Mouse (Mus musculus): ENCODE data around the gene Dcaf12. TPM values are rescaled to one million over a fixed set of nuclear protein-coding genes. Genes with fewer than 3 reads are reported as not detected.

Gene Dcaf12
- polyA plus RNA-seq, 1 experiment from 2014 or later: 81.0 TPM

- Histone ChIP-seq H3K4me1 (replicated peaks) (0 out of 2 replicates have a peak, but pooled peaks cover 3% of the 10 kb centered on the region), H3K27ac (no peak overlapping the region), H3K36me3 (peaks cover 68% of the 10 kb centered on the region), H3K4me3 (replicated peaks) (no peak overlapping the region), H3K27me3 (no peaks in the 10 kb centered on the region), H3K9me3 (no peaks in the 10 kb centered on the region), H3K9ac (replicated peaks) (no peak overlapping the region), H3K4me2 (replicated peaks) (no peak overlapping the region)
- no peak for ATAC-seq
- 80% methylated on average over 3 of the region's 3 CpGs for WGBS
These were observed 10.4 kb downstream of the Dcaf12 start for GRCm38 (mm10) chr4:41304302-41304701.

- Histone ChIP-seq H3K4me3 (replicated peaks) (no peak overlapping the region), H3K36me3 (peaks cover 68% of the 10 kb centered on the region), H3K4me2 (replicated peaks) (no peak overlapping the region), H3K27ac (no peak overlapping the region), H3K4me1 (replicated peaks) (0 out of 2 replicates have a peak, but pooled peaks cover 3% of the 10 kb centered on the region), H3K9ac (replicated peaks) (no peak overlapping the region), H3K27me3 (no peaks in the 10 kb centered on the region), H3K9me3 (no peaks in the 10 kb centered on the region)
- 94% methylated on average over 7 of the region's 7 CpGs for WGBS
- no peak for ATAC-seq
These were observed 11.0 kb downstream of the Dcaf12 start for GRCm38 (mm10) chr4:41303671-41304070.

- Histone ChIP-seq H3K36me3 (peaks cover 92% of the 10 kb centered on the region), H3K4me1 (replicated peaks) (no peaks in the 10 kb centered on the region), H3K27ac (no peak overlapping the region), H3K4me2 (replicated peaks) (no peak overlapping the region), H3K9me3 (no peaks in the 10 kb centered on the region), H3K9ac (replicated peaks) (no peak overlapping the region), H3K4me3 (replicated peaks) (no peak overlapping the region), H3K27me3 (no peaks in the 10 kb centered on the region)
- ATAC-seq: no peak
- WGBS: 92% methylated on average over 5 of the region's 5 CpGs
These were observed 15.7 kb downstream of the Dcaf12 start for GRCm38 (mm10) chr4:41298976-41299375.

- Histone ChIP-seq H3K36me3 (peaks cover 98% of the 10 kb centered on the region), H3K4me2 (replicated peaks) (no peak overlapping the region), H3K9me3 (no peaks in the 10 kb centered on the region), H3K4me1 (replicated peaks) (no peaks in the 10 kb centered on the region), H3K27me3 (no peaks in the 10 kb centered on the region), H3K4me3 (replicated peaks) (no peak overlapping the region), H3K27ac (no peak overlapping the region), H3K9ac (replicated peaks) (no peak overlapping the region)
- 95% methylated on average over 7 of the region's 7 CpGs for WGBS
- ATAC-seq: no peak
These were observed 18.7 kb downstream of the Dcaf12 start for GRCm38 (mm10) chr4:41295960-41296359.

- no peaks in the 10 kb centered on the region for H3K9me3 ChIP-seq
These were observed 19.2 kb downstream of the Dcaf12 start for GRCm38 (mm10) chr4:41295507-41295906.

GRCm38 (mm10) chr4:41293907-41294306 is 20.8 kb downstream of the Dcaf12 start:
- no peak for ATAC-seq
- H3K36me3 ChIP-seq: peaks cover 91% of the 10 kb centered on the region
- no peak overlapping the region for H3K4me2 ChIP-seq (replicated peaks)
- H3K4me1 ChIP-seq (replicated peaks): no peaks in the 10 kb centered on the region
- no peak overlapping the region for H3K27ac ChIP-seq
- no peaks in the 10 kb centered on the region for H3K9me3 ChIP-seq
- H3K27me3 ChIP-seq: no peaks in the 10 kb centered on the region
- H3K4me3 ChIP-seq (replicated peaks): no peak overlapping the region
- no peak overlapping the region for H3K9ac ChIP-seq (replicated peaks)
- WGBS: 77% methylated on average over 4 of the region's 4 CpGs

More at GRCm38 (mm10) chr4:41295507-41295906, 19.2 kb downstream of the Dcaf12 start:
- ATAC-seq: no peak
- Histone ChIP-seq H3K27me3 (no peaks in the 10 kb centered on the region), H3K4me1 (replicated peaks) (no peaks in the 10 kb centered on the region), H3K27ac (no peak overlapping the region), H3K4me3 (replicated peaks) (no peak overlapping the region), H3K4me2 (replicated peaks) (no peak overlapping the region), H3K9ac (replicated peaks) (no peak overlapping the region), H3K36me3 (peaks cover 98% of the 10 kb centered on the region)
- WGBS: 93% methylated on average over 11 of the region's 11 CpGs

- Histone ChIP-seq H3K4me2 (replicated peaks) (no peak overlapping the region), H3K4me1 (replicated peaks) (no peaks in the 10 kb centered on the region), H3K9ac (replicated peaks) (no peak overlapping the region), H3K9me3 (no peaks in the 10 kb centered on the region), H3K27me3 (no peaks in the 10 kb centered on the region), H3K36me3 (peaks cover 50% of the 10 kb centered on the region), H3K4me3 (replicated peaks) (no peak overlapping the region), H3K27ac (no peak overlapping the region)
- WGBS: 86% methylated on average over 7 of the region's 7 CpGs
- ATAC-seq: no peak
These were observed 24.9 kb downstream of the Dcaf12 start for GRCm38 (mm10) chr4:41289802-41290201.

- Histone ChIP-seq H3K4me3 (replicated peaks) (no peak overlapping the region), H3K4me1 (replicated peaks) (no peaks in the 10 kb centered on the region), H3K9ac (replicated peaks) (no peak overlapping the region), H3K27me3 (no peaks in the 10 kb centered on the region), H3K9me3 (no peaks in the 10 kb centered on the region), H3K36me3 (peaks cover 18% of the 10 kb centered on the region), H3K4me2 (replicated peaks) (no peak overlapping the region), H3K27ac (no peak overlapping the region)
- no peak for ATAC-seq
- 22% methylated on average over 3 of the region's 3 CpGs for WGBS
These were observed 28.3 kb downstream of the Dcaf12 start for GRCm38 (mm10) chr4:41286420-41286819.

- Histone ChIP-seq H3K27ac (no peak overlapping the region), H3K9ac (replicated peaks) (no peak overlapping the region)
- WGBS: 85% methylated on average over 2 of the region's 2 CpGs
These were observed 30.6 kb downstream of the Dcaf12 start for GRCm38 (mm10) chr4:41284087-41284486.

GRCm38 (mm10) chr4:41275927-41276326 is 38.8 kb downstream of the Dcaf12 start:
- peaks cover 31% of the 10 kb centered on the region for H3K4me1 ChIP-seq (replicated peaks)
- H3K27me3 ChIP-seq: no peaks in the 10 kb centered on the region
- no peak overlapping the region for H3K27ac ChIP-seq
- H3K4me3 ChIP-seq (replicated peaks): peak overlapping the region; percentile 86
- H3K36me3 ChIP-seq: peaks cover 4% of the 10 kb centered on the region; the same call in 1 of the 2 replicates
- 75% methylated on average over 5 of the region's 5 CpGs for WGBS
- peak overlapping the region; percentile 92 for H3K4me2 ChIP-seq (replicated peaks)
- no peak for ATAC-seq
- H3K9ac ChIP-seq (replicated peaks): 0 out of 2 replicates have a peak overlapping the region, but pooled peaks have one; percentile 54
- H3K9me3 ChIP-seq: no peaks in the 10 kb centered on the region

More at GRCm38 (mm10) chr4:41284087-41284486, 30.6 kb downstream of the Dcaf12 start:
- no peak for ATAC-seq
- Histone ChIP-seq H3K9me3 (no peaks in the 10 kb centered on the region), H3K27me3 (no peaks in the 10 kb centered on the region), H3K4me1 (replicated peaks) (no peaks in the 10 kb centered on the region), H3K4me2 (replicated peaks) (no peak overlapping the region), H3K4me3 (replicated peaks) (no peak overlapping the region), H3K36me3 (no peaks in the 10 kb centered on the region)

GRCm38 (mm10) chr4:41274980-41275850 is 39.5 kb downstream of the Dcaf12 start, which contains the start of gene Ubap2:
TSS of gene Ubap2 (minus strand) at chr4:41275144.
- under 1% methylated on average over 60 of the region's 60 CpGs for WGBS
- peak within 1 kb of the TSS; percentile 86 for H3K4me3 ChIP-seq (replicated peaks)
- peak within 1 kb of the TSS; percentile 90 for H3K27ac ChIP-seq
- no peaks in the 10 kb centered on the region for H3K27me3 ChIP-seq
- ATAC-seq: peak; percentile 97
- peaks cover 31% of the 10 kb centered on the region for H3K4me1 ChIP-seq (replicated peaks)
- peak within 1 kb of the TSS; percentile 92 for H3K9ac ChIP-seq (replicated peaks)
- H3K4me2 ChIP-seq (replicated peaks): peak within 1 kb of the TSS; percentile 92
- H3K36me3 ChIP-seq: peaks cover 11% of the 10 kb centered on the region
- no peaks in the 10 kb centered on the region for H3K9me3 ChIP-seq

- peak; percentile 22 for ATAC-seq
- H3K27ac ChIP-seq: peak overlapping the region; percentile 90
- no peaks in the 10 kb centered on the region for H3K27me3 ChIP-seq
- peaks cover 16% of the 10 kb centered on the region for H3K36me3 ChIP-seq
- peaks cover 31% of the 10 kb centered on the region for H3K4me1 ChIP-seq (replicated peaks)
- no peaks in the 10 kb centered on the region for H3K9me3 ChIP-seq
- peak overlapping the region; percentile 86 for H3K4me3 ChIP-seq (replicated peaks)
- WGBS: 3% methylated on average over 18 of the region's 18 CpGs
- H3K9ac ChIP-seq (replicated peaks): peak overlapping the region; percentile 92
- H3K4me2 ChIP-seq (replicated peaks): peak overlapping the region; percentile 92
These were observed 40.2 kb downstream of the Dcaf12 start for GRCm38 (mm10) chr4:41274377-41274979.
